Comparison of ENCODE assay signal across 8 mouse cellular contexts in the genomic region with DNA sequence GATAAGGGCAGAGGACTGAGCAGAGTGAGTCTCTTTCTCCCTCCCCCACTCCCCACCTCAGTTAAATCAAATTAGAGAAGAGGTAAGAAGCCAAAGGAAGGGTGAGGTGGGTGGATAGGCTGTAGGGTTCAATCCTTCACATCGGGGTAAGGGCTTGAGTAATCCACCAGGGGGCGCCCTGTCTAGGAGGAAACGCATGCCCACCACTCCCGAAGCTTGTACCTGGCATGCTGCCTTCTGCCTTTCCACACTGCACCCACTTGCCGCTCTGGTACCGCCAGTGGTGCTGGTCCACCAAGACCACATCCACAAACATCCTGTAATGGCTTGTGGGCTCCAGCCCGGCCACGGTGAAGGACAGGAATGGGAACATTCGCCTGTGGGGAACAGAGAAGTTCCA. TPM values are rescaled to one million over a fixed set of nuclear protein-coding genes. Genes with fewer than 3 reads are reported as not detected.
DNase-seq lines count a peak whose midpoint lies in the region; ATAC-seq and TF ChIP-seq lines count a peak whose summit lies in the region.
"Had no signal": no experiment of that assay in that cellular context is flagged by ENCODE, and none has a peak within 500 bp of the region (broad histone marks: within the 10 kb centered on the region; RNA-seq: fewer than 3 reads in every experiment).

No protein-coding gene starts in this region.

- H3K4me1 ChIP-seq in embryonic facial prominence, embryonic 11.5 days (ENCODE audit: control insufficient read depth, insufficient read depth, low read length), result no peaks in the 10 kb centered on the region
- 0 out of 2 replicates have a peak, but pooled peaks cover 2% of the 10 kb centered on the region for H3K4me1 ChIP-seq in kidney, embryonic 14.5 days (ENCODE audit: control insufficient read depth, insufficient read depth, low read length)

- H3K9ac ChIP-seq in embryonic facial prominence, embryonic 11.5 days (replicated peaks; ENCODE audit: low read length), result no peak overlapping the region
- H3K9ac ChIP-seq in kidney, embryonic 14.5 days (ENCODE audit: low read depth, low read length), result no peak overlapping the region

- DNase-seq in 416B (ENCODE audit: low read depth), result peak; percentile 72
- DNase-seq in adrenal gland, postnatal 36 days, result peak; percentile 74 to 88
- peak; percentile 66 for DNase-seq in embryonic facial prominence, embryonic 11.5 days (ENCODE audit: low spot score)
- DNase-seq in lung, postnatal 36 days, result peak; percentile 77
- DNase-seq in splenic B cell, adult 2 months (ENCODE audit: low read depth, low spot score), result peak; percentile 85

- H3K79me3 ChIP-seq in C2C12 (ENCODE audit: low read depth), result no peaks in the 10 kb centered on the region

- H3K36me3 ChIP-seq in C2C12 (ENCODE audit: control insufficient read depth, insufficient read depth), result no peaks in the 10 kb centered on the region
- H3K36me3 ChIP-seq in embryonic facial prominence, embryonic 11.5 days (replicated peaks; ENCODE audit: control insufficient read depth, insufficient read depth, low read depth, low read length), result no peaks in the 10 kb centered on the region
- H3K36me3 ChIP-seq in kidney, embryonic 14.5 days (ENCODE audit: control insufficient read depth, insufficient read depth, low read length), result no peaks in the 10 kb centered on the region
- no peaks in the 10 kb centered on the region for H3K36me3 ChIP-seq in splenic B cell, adult 2 months (ENCODE audit: control insufficient read depth, insufficient read depth, low read length, poor library complexity, severe bottlenecking)

- H3K27me3 ChIP-seq in C2C12 (ENCODE audit: control insufficient read depth, insufficient read depth, insufficient read length), result peaks cover 44% of the 10 kb centered on the region
- peaks cover 5% of the 10 kb centered on the region; the same call in 1 of the 2 replicates for H3K27me3 ChIP-seq in embryonic facial prominence, embryonic 11.5 days (ENCODE audit: control insufficient read depth, insufficient read depth, low read length)
- peaks cover 20% of the 10 kb centered on the region; the same call in 1 of the 2 replicates for H3K27me3 ChIP-seq in kidney, embryonic 14.5 days (ENCODE audit: control insufficient read depth, insufficient read depth, low read length)
- H3K27me3 ChIP-seq in splenic B cell, adult 2 months (ENCODE audit: control insufficient read depth, insufficient read depth, low read length, poor library complexity, severe bottlenecking), result no peaks in the 10 kb centered on the region

- H3K4me2 ChIP-seq in embryonic facial prominence, embryonic 11.5 days (ENCODE audit: low read depth, low read length), result no peak overlapping the region
- H3K4me2 ChIP-seq in kidney, embryonic 14.5 days (replicated peaks; ENCODE audit: low read depth, low read length), result no peak overlapping the region

- H3ac ChIP-seq in C2C12 (ENCODE audit: control insufficient read depth, insufficient read length, low read depth), result no peak overlapping the region

- WGBS in embryonic facial prominence, embryonic 11.5 days, result 22% methylated on average over 9 of the region's 9 CpGs
- 19% methylated on average over 9 of the region's 9 CpGs for WGBS in kidney, embryonic 14.5 days

- ATAC-seq in embryonic facial prominence, embryonic 11.5 days (replicated peaks; ENCODE audit: insufficient number of reproducible peaks, low FRiP score, low TSS enrichment, low read depth), result no peak; the same call in 1 of the 2 replicates
- ATAC-seq in kidney, embryonic 14.5 days (ENCODE audit: low FRiP score, low TSS enrichment), result 0 out of 2 replicates have a peak, but pooled peaks have one; percentile 46

- H3K9me3 ChIP-seq in embryonic facial prominence, embryonic 11.5 days (replicated peaks; ENCODE audit: control insufficient read depth, low read length), result no peaks in the 10 kb centered on the region
- H3K9me3 ChIP-seq in kidney, embryonic 14.5 days (ENCODE audit: control insufficient read depth, low read length), result no peaks in the 10 kb centered on the region

- TF ChIP-seq CTCF in C2C12 (IDR thresholded peaks at IDR 0.05; ENCODE audit: control insufficient read depth, insufficient read depth, insufficient read length), result peak; percentile 65

- H3K79me2 ChIP-seq in C2C12 (ENCODE audit: control insufficient read depth, insufficient read depth), result no peaks in the 10 kb centered on the region

- H3K27ac ChIP-seq in embryonic facial prominence, embryonic 11.5 days (replicated peaks; ENCODE audit: low read depth, low read length), result no peak overlapping the region
- H3K27ac ChIP-seq in kidney, embryonic 14.5 days (ENCODE audit: low read depth, low read length), result no peak overlapping the region

- H3K4me3 ChIP-seq in C2C12 (ENCODE audit: insufficient read depth, poor library complexity, severe bottlenecking), result no peak overlapping the region
- H3K4me3 ChIP-seq in embryonic facial prominence, embryonic 11.5 days (ENCODE audit: low read depth, low read length), result no peak overlapping the region
- no peak overlapping the region for H3K4me3 ChIP-seq in kidney, embryonic 14.5 days (ENCODE audit: low read length)

TF ChIP-seq in C2C12, 6 proteins besides CTCF, POLR2A, EP300 and RAD21:
- TF ChIP-seq MAX (IDR thresholded peaks at IDR 0.05), result no peak
- TF ChIP-seq FOSL1 (IDR thresholded peaks at IDR 0.05; ENCODE audit: insufficient read depth, low read length, poor library complexity, severe bottlenecking), result no peak
- no peak for TF ChIP-seq MYOG (IDR thresholded peaks at IDR 0.05; ENCODE audit: control insufficient read depth, extremely low read depth, insufficient read length)
- TF ChIP-seq CEBPB (IDR thresholded peaks at IDR 0.05; ENCODE audit: low read depth), result no peak
- no peak for TF ChIP-seq MYOD1 (IDR thresholded peaks at IDR 0.05; ENCODE audit: control insufficient read depth, insufficient read length, low read depth)

RNA-seq across cellular contexts. Expression of gene Tbx21, which starts 13.4 kb away (rescaled TPM):
- polyA plus RNA-seq in C2C12 (2012; fragmentation: generic; extraction: Trizol), result not detected
- under 1 TPM; 0.23 to 0.33 TPM for total RNA-seq in adrenal gland, postnatal 36 days (2021)
- not detected in 2 replicates for polyA plus RNA-seq in embryonic facial prominence, embryonic 11.5 days (2014; fragmentation: Nextera tagmentation; extraction: Ambion mirVana)
- 0.07 TPM in 1 of 2 replicates, not detected in the other for polyA plus RNA-seq in kidney, embryonic 14.5 days (2014; fragmentation: Nextera tagmentation; extraction: Ambion mirVana)
- polyA plus RNA-seq: stomach, embryonic 14.5 days had no signal

RNA-seq across cellular contexts. Expression of gene Tbkbp1, which starts 49.6 kb away (rescaled TPM):
- 0.46 TPM for polyA plus RNA-seq in C2C12 (2012; fragmentation: generic; extraction: Trizol)
- 10 to 100 TPM; 10.6 to 12.8 TPM for total RNA-seq in adrenal gland, postnatal 36 days (2021)
- polyA plus RNA-seq in embryonic facial prominence, embryonic 11.5 days (2014; fragmentation: Nextera tagmentation; extraction: Ambion mirVana), result 3.3 and 4.8 TPM in 2 replicates
- polyA plus RNA-seq in kidney, embryonic 14.5 days (2014; fragmentation: Nextera tagmentation; extraction: Ambion mirVana), result 6.0 and 6.8 TPM in 2 replicates

RNA-seq across cellular contexts. Expression of gene Osbpl7, which starts 51.3 kb away (rescaled TPM):
- 1.8 TPM for polyA plus RNA-seq in C2C12 (2012; fragmentation: generic; extraction: Trizol)
- 1 to 10 TPM; 7.8 to 9.1 TPM for total RNA-seq in adrenal gland, postnatal 36 days (2021)
- polyA plus RNA-seq in embryonic facial prominence, embryonic 11.5 days (2014; fragmentation: Nextera tagmentation; extraction: Ambion mirVana), result 4.3 and 5.8 TPM in 2 replicates
- 5.1 and 5.8 TPM in 2 replicates for polyA plus RNA-seq in kidney, embryonic 14.5 days (2014; fragmentation: Nextera tagmentation; extraction: Ambion mirVana)
